Mouse (Mus musculus) hindbrain, embryonic 16.5 days (tissue): ENCODE data around the gene Hspa8. TPM values are rescaled to one million over a fixed set of nuclear protein-coding genes. Genes with fewer than 3 reads are reported as not detected.
"Not testable (repeated sequence)": the region's sequence is repeated elsewhere in the genome, so short reads cannot be mapped to it uniquely, and the experiment has no call there.

Experiments used
- ATAC-seq: fragments of 200-750 bp; cut with Nextera tagmentation; 2 replicates; pipeline ENCODE4 v1.8.0; 2017; ENCODE audit warnings: moderate TSS enrichment, moderate library complexity
- H3K27ac ChIP-seq: fragments of 300-500 bp; sonication (generic); 2 replicates; pipeline ENCODE4 v1.5.1; 2014; ENCODE audit warnings: low read depth, mild to moderate bottlenecking, control low read depth, low read length, moderate library complexity
- H3K27me3 ChIP-seq: fragments of 300-500 bp; sonication (generic); replicated peaks from 2 replicates; pipeline ENCODE4 v1.6.1; 2014; ENCODE audit warnings: low read length; ENCODE audit not compliant: control insufficient read depth, insufficient read depth
- H3K36me3 ChIP-seq: fragments of 300-500 bp; sonication (generic); 2 replicates; pipeline ENCODE4 v1.6.1; 2014; ENCODE audit warnings: mild to moderate bottlenecking, low read length, moderate library complexity, mixed read lengths; ENCODE audit not compliant: control insufficient read depth, insufficient read depth
- H3K4me1 ChIP-seq: fragments of 300-500 bp; sonication (generic); 2 replicates; pipeline ENCODE4 v1.6.1; 2014; ENCODE audit warnings: low read depth, low read length; ENCODE audit not compliant: control insufficient read depth, insufficient read depth
- H3K4me2 ChIP-seq: fragments of 300-500 bp; sonication (generic); 2 replicates; pipeline ENCODE4 v1.6.1; 2014; ENCODE audit warnings: mild to moderate bottlenecking, low read length, control low read depth, moderate library complexity
- H3K4me3 ChIP-seq: fragments of 300-500 bp; sonication (generic); 2 replicates; pipeline ENCODE4 v1.5.1; 2014; ENCODE audit warnings: mild to moderate bottlenecking, low read length, control low read depth, moderate library complexity
- H3K9ac ChIP-seq: fragments of 300-500 bp; sonication (generic); 2 replicates; pipeline ENCODE4 v1.6.1; 2014; ENCODE audit warnings: low read depth, mild to moderate bottlenecking, control low read depth, low read length, moderate library complexity
- H3K9me3 ChIP-seq: fragments of 300-500 bp; sonication (generic); 2 replicates; pipeline ENCODE4 v1.6.1; 2014; ENCODE audit warnings: mild to moderate bottlenecking, low read length, moderate library complexity; ENCODE audit not compliant: control insufficient read depth
- WGBS: fragments of 180-500 bp; shearing (Covaris S2); extraction: QIAGEN DNeasy Blood & Tissue Kit; methylation state at CpG from one replicate; pipeline ENCODE4 v1.1.7; 2014; 5-methylcytosine and 5-hydroxymethylcytosine counted together
- polyA plus RNA-seq: library from polyadenylated mRNA; unstranded; fragments of >200 nt; fragmentation: Nextera tagmentation; extraction: Ambion mirVana; gene quantifications from 2 replicates; pipeline ENCODE4 v1.2.1, GENCODE M21; 2015

Hspa8 gene
- polyA plus RNA-seq, 1 experiment from 2014 or later = 3,309 TPM

DNA sequence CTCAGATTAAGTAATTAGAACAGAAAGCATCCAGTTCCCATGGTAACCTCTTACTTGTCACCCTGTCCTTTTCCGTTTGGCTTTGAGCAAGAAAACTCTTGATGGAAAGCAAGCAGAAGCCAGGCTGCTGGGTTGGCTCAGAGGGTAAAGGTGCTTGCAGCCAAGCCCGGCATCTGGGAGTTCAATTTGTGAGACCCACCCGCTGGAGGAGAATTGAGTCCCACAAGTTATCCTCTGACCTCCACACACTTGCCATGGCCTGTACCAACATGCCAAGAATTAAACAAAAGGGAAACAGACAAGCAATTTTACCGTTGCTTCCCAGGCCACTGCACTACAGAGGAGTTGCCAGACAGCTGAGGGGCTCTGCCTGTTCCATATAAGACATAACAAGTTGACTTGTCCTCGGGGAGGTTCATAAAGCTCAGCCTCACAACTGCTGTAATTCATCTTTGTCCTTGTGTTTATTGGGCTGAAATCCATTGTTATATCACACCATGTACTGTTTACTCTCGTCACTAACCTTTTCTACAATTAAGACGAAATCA, 34.7 kb upstream of the Hspa8 start:
- Histone ChIP-seq H3K9me3 (no peaks in the 10 kb centered on the region), H3K4me1 (no peaks in the 10 kb centered on the region), H3K27ac (no peak overlapping the region), H3K4me3 (no peak overlapping the region), H3K9ac (no peak overlapping the region), H3K4me2 (no peak overlapping the region), H3K27me3 (no peaks in the 10 kb centered on the region), H3K36me3 (peaks cover 5% of the 10 kb centered on the region; the same call in 1 of the 2 replicates)
- 60% methylated on average over 7 of the region's 7 CpGs for WGBS
- no peak for ATAC-seq

DNA sequence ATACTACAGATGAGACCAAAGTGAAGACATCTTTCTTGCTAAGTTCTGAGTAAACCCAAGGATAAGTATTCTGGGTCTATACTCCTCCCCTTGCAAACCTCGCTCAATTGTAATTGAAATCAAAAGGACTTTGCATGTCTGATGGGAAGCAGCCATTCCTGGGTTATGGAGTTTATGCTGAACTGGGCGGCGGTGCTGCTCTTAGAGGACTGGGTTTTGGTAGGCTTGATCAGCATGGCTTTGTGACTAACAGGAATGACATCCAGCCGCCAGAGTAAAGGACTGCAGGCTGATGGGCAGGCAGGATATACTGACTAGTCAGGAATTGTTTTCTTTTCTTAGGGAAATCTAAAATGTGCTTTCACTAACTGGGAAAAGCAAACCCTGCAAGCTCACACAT, 32.8 kb upstream of the Hspa8 start:
- Histone ChIP-seq H3K27me3 (no peaks in the 10 kb centered on the region), H3K4me3 (no peak overlapping the region), H3K27ac (no peak overlapping the region), H3K9ac (no peak overlapping the region), H3K9me3 (no peaks in the 10 kb centered on the region), H3K36me3 (peaks cover 4% of the 10 kb centered on the region; the same call in 1 of the 2 replicates), H3K4me1 (no peaks in the 10 kb centered on the region), H3K4me2 (no peak overlapping the region)
- ATAC-seq = no peak
- WGBS = 86% methylated on average over 4 of the region's 4 CpGs

DNA sequence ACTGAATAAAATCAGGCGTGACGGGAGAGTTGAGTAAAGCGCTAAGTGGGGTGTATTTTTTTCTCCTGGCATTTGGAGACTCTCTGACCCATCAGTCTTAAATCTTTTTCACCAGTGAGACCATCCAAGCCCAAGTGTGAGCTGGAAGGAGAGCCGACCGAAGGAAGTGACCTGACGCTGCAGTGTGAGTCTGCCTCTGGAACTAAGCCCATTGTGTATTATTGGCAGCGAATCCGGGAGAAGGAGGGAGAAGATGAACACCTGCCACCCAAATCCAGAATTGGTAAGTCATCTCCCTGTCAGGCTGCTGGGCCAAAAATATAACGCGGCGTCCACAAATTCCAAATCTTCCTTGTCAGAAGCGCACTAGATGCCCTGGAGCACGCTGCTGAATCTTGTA, 28.5 kb upstream of the Hspa8 start:
- Histone ChIP-seq H3K4me2 (no peak overlapping the region), H3K9me3 (no peaks in the 10 kb centered on the region), H3K36me3 (0 out of 2 replicates have a peak, but pooled peaks cover 4% of the 10 kb centered on the region), H3K27me3 (no peaks in the 10 kb centered on the region), H3K27ac (no peak overlapping the region), H3K4me3 (no peak overlapping the region), H3K4me1 (no peaks in the 10 kb centered on the region), H3K9ac (no peak overlapping the region)
- no peak for ATAC-seq
- WGBS = 66% methylated on average over 13 of the region's 13 CpGs

DNA sequence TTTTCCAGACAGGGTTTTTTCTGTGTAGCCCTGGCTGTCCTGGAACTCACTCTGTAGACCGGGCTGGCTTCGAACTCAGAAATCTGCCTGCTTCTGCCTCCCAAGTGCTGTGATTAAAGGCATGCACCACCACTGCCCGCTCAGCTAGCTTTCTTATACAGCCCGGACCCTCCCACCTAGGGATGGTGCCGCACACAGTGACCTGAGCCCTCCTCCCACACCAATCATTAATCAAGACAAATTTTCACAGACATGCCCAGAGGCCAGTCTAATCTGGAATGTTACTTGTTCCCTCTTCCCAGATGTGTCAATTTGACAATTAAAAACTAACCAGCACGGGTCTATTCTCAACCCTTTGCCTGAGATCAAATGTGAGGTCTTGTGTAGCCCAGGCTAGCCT, 27.6 kb upstream of the Hspa8 start:
- not testable (repeated sequence) for H3K4me3 ChIP-seq, H3K4me2 ChIP-seq, ATAC-seq, H3K36me3 ChIP-seq, H3K27me3 ChIP-seq, H3K4me1 ChIP-seq, H3K9ac ChIP-seq, H3K27ac ChIP-seq, H3K9me3 ChIP-seq
- WGBS = 75% methylated on average over 6 of the region's 6 CpGs

DNA sequence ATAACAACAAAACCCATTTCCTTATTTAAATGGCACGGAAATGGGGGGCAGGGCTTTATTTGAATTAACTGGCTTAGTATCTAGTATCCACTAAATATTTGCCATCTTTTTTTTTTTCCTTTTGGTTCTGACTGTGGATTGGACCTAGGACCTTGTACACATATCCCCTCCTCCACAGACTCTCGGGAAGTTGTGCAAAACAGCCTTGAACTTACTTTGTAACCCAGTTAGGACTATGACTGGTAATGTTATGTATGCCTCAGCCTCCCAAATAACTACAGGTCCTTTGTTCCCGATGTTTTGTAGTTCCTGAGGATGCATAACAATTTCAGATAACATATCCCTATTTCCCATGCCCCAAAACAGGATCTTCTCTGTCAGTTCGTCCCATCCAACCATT, 26.9 kb upstream of the Hspa8 start:
- WGBS = 89% methylated on average over 4 of the region's 4 CpGs
- no peak overlapping the region for H3K9ac ChIP-seq

DNA sequence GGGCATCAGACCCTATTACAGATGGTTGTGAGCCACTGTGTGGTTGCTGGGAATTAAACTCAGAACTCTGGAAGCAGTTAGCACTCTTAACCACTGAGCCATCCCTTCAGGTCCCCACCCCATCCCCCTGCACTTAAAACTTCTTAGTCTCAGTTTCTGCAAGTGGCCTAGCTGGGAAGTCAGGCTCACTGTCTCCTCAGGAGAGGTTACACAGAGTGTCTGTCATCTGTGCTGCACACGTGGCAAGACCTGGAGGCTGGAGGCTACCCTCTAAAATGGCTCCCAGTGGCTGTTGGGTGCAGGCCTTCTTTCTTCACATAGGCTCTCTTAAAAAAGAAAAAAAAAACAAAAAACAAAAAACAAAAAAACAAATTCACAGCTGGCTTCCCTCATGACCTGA, 24.7 kb upstream of the Hspa8 start:
- Histone ChIP-seq H3K4me2 (no peak overlapping the region), H3K9me3 (no peaks in the 10 kb centered on the region), H3K4me1 (no peaks in the 10 kb centered on the region), H3K4me3 (no peak overlapping the region), H3K27ac (no peak overlapping the region), H3K27me3 (no peaks in the 10 kb centered on the region), H3K9ac (no peak overlapping the region), H3K36me3 (0 out of 2 replicates have a peak, but pooled peaks cover 4% of the 10 kb centered on the region)
- 75% methylated on average over 1 of the region's 1 CpGs for WGBS
- ATAC-seq = no peak

More for the DNA sequence above, 26.9 kb upstream of the Hspa8 start:
- H3K27ac ChIP-seq = no peak overlapping the region
- H3K4me2 ChIP-seq = no peak overlapping the region
- no peaks in the 10 kb centered on the region for H3K4me1 ChIP-seq
- no peak overlapping the region for H3K4me3 ChIP-seq
- 0 out of 2 replicates have a peak, but pooled peaks cover 4% of the 10 kb centered on the region for H3K36me3 ChIP-seq
- H3K9me3 ChIP-seq = no peaks in the 10 kb centered on the region
- no peaks in the 10 kb centered on the region for H3K27me3 ChIP-seq
- no peak for ATAC-seq

DNA sequence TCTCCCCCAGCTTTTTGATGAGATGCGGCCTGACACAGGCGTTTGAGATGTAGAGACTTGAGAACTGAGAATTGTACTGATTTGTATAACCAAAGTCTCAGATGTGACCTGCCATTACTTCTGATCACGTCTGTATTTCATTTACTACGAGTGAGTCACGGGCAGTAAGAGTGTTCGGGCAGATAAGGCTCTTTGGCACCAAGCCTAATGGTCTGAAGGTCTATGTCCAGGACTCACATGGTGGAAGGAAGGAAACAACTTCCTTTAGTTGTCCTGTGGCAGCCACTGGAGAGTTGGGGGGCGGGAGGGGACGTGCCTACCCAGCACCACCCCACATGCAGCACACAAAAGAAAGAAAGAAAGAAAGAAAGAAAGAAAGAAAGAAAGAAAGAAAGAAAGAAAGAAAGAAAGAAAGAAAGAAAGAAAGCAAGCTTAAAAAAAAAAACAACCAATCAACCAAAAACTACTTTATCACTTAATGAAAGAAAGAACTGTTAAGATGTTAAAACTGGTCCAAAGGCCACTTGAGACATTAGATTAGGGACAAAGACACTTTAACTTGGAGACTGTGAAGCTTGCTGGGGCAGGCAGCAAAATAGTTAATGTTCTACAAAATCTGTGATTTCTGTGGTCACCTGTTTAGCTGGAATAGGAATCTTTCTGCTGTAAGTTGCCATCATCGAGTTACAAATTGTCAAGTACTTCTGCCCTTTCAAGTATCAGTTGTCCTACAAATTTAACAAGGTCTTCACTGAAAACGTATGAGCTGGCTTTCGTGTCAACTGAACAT, 24.1 kb upstream of the Hspa8 start:
- Histone ChIP-seq H3K27ac (no peak overlapping the region), H3K9me3 (no peaks in the 10 kb centered on the region), H3K4me3 (no peak overlapping the region), H3K36me3 (0 out of 2 replicates have a peak, but pooled peaks cover 4% of the 10 kb centered on the region), H3K27me3 (no peaks in the 10 kb centered on the region), H3K9ac (no peak overlapping the region), H3K4me1 (no peaks in the 10 kb centered on the region), H3K4me2 (no peak overlapping the region)
- WGBS = 71% methylated on average over 11 of the region's 11 CpGs
- no peak for ATAC-seq

DNA sequence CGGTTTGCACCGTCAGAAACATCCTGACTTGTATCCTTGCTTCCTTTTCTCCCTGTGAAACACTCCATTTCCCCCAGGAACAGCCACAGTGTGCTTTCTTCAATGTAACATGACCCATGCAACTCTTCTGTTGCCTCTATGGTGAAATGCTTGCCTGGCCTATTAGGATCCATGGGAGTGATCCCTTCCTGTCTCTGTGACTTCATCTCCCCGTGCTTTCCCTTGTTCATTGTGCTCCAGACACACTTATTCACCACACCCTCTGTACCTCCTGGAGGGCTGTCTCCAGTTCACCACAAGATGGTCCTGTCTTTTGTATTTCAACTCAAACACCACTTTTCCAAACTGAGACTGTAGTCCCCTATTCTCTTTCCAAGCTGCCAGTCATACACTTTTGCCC, 20.7 kb upstream of the Hspa8 start:
- Histone ChIP-seq H3K4me2 (no peak overlapping the region), H3K9me3 (no peaks in the 10 kb centered on the region), H3K4me1 (peaks cover 14% of the 10 kb centered on the region), H3K4me3 (no peak overlapping the region), H3K36me3 (no peaks in the 10 kb centered on the region), H3K27me3 (no peaks in the 10 kb centered on the region), H3K27ac (no peak overlapping the region), H3K9ac (no peak overlapping the region)
- 67% methylated on average over 3 of the region's 3 CpGs for WGBS
- ATAC-seq = no peak

DNA sequence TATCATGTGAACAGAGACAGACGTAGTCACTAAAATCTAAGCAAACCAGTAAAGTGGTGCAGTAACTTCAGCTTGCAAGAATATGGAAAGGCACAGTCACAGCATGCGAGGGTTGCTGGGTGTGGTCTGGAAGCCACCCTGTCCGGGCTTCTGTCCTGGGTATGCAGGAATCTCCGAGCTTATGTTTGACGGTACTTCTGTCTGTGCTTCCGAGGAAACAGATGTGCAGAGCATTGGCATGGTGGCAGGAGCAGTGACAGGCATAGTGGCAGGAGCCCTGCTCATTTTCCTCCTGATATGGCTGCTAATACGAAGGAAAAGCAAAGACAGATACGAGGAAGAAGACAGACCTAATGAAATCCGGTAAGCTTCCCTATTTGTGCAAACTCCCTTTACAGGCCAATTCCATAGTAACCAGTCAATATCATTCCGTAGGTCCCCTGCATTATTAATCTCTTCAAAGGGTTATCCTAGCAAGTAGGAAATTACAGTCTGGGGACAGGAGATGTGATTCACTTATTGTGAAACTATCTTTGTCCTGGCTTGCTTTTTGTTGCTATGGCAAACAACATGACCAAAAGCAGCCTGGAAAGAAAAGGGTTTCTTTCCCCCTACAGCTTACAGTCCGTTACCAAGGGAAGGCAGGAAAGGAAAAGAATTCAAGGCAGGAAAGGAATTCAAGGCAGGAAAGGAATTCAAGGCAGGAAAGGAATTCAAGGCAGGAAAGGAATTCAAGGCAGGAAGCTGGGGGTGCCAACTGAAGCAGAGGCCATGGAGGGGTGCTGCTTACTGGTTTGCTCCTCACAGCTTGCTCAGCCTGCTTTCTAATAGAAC, 19.7 kb upstream of the Hspa8 start:
- no peak overlapping the region for H3K9ac ChIP-seq
- no peaks in the 10 kb centered on the region for H3K36me3 ChIP-seq
- H3K9me3 ChIP-seq = no peaks in the 10 kb centered on the region
- no peak overlapping the region for H3K27ac ChIP-seq
- H3K27me3 ChIP-seq = no peaks in the 10 kb centered on the region
- ATAC-seq = no peak
- WGBS = 65% methylated on average over 11 of the region's 11 CpGs
- peaks cover 17% of the 10 kb centered on the region for H3K4me1 ChIP-seq
- no peak overlapping the region for H3K4me2 ChIP-seq
- H3K4me3 ChIP-seq = no peak overlapping the region
